Mouse (Mus musculus) liver, adult 2 months (tissue): ENCODE measurements around the gene Cela1.

Experiments
- CTCF ChIP-seq: fragments of 200-500 bp; IDR thresholded peaks from 2 replicates; pipeline ENCODE4 v1.5.1; 2011; ENCODE audit warnings: low read depth, low read length, control low read depth
- POLR2A ChIP-seq: fragments of 200-500 bp; IDR thresholded peaks from 2 replicates; pipeline ENCODE4 v1.6.1; 2011; ENCODE audit warnings: low read length, control low read depth; ENCODE audit not compliant: insufficient read depth; ENCODE audit errors: extremely low read depth

DNA sequence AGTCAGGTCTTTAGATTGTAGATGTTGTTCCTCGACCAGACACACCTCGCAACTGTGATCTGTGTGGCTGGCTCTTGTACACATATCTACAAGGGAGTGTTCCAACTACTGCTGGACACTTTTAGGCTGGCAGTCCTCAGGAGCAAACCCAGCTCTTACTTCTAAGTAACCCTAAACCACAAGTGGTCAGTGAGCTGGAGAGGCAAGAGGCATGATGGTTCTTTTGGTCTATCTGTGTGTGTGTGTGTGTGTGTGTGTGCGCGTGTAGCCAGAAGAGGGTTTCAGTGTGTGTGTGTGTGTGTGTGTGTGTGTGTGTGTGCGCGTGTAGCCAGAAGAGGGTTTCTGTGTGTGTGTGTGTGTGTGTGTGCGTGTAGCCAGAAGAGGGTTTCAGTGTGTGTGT is 45.3 kb downstream of the Cela1 start:
- TF ChIP-seq CTCF (no peak), POLR2A (no peak)
